Mouse (Mus musculus) C2C12 (cell line): ENCODE measurements at regions not wholly inside any gene's neighbourhood (a gene's known extent, or its start where the extent isn't known, plus 50 kb on each side); places are given as distances from the start of the nearest gene placed in this dataset.

Experiments
- CEBPB ChIP-seq: IDR thresholded peaks from one replicate; pipeline ENCODE4 v1.6.1; 2011; ENCODE audit warnings: low read depth, mild to moderate bottlenecking, control low read depth, moderate library complexity
- CTCF ChIP-seq: IDR thresholded peaks from one replicate; pipeline ENCODE4 v1.5.1; 2011; ENCODE audit not compliant: control insufficient read depth, insufficient read depth, insufficient read length
- FOSL1 ChIP-seq: IDR thresholded peaks from one replicate; pipeline ENCODE4 v1.8.0; 2011; ENCODE audit warnings: mild to moderate bottlenecking, low read length; ENCODE audit not compliant: poor library complexity, insufficient read depth, severe bottlenecking
- MAX ChIP-seq: IDR thresholded peaks from one replicate; pipeline ENCODE4 v1.6.1; 2011; ENCODE audit warnings: mild to moderate bottlenecking, control low read depth
- MYOD1 ChIP-seq: IDR thresholded peaks from one replicate; pipeline ENCODE4 v1.6.1; 2011; ENCODE audit warnings: low read depth; ENCODE audit not compliant: control insufficient read depth, insufficient read length
- MYOG ChIP-seq: IDR thresholded peaks from one replicate; pipeline ENCODE4 v1.6.1; 2011; ENCODE audit not compliant: control insufficient read depth, insufficient read length; ENCODE audit errors: extremely low read depth
- USF1 ChIP-seq: IDR thresholded peaks from one replicate; pipeline ENCODE4 v1.6.1; 2011; ENCODE audit warnings: low read depth, mild to moderate bottlenecking, control low read depth, moderate library complexity

GRCm38 (mm10) chr10:41003197-41003596 is 68.9 kb downstream of the Gpr6 start:
- TF ChIP-seq CTCF = no peak
- peak; percentile 19 for TF ChIP-seq MAX
- no peak for TF ChIP-seq USF1
- TF ChIP-seq MYOD1 = no peak
- TF ChIP-seq CEBPB = no peak
- TF ChIP-seq MYOG = no peak
- TF ChIP-seq FOSL1 = peak; percentile 20
